Mouse (Mus musculus) heart, adult 2 months (tissue): ENCODE data around the gene H2afy2.

ENCODE experiments used
- CTCF ChIP-seq: fragments of 200-600 bp; IDR thresholded peaks from 2 replicates; pipeline ENCODE4 v1.8.1; 2022; ENCODE audit warnings: antibody characterized with exemption, mild to moderate bottlenecking, moderate library complexity
- POLR2A ChIP-seq: fragments of 200-500 bp; IDR thresholded peaks from 2 replicates; pipeline ENCODE4 v1.6.1; 2011; ENCODE audit warnings: mild to moderate bottlenecking, low read depth, low read length, control low read depth; ENCODE audit not compliant: insufficient read depth

DNA sequence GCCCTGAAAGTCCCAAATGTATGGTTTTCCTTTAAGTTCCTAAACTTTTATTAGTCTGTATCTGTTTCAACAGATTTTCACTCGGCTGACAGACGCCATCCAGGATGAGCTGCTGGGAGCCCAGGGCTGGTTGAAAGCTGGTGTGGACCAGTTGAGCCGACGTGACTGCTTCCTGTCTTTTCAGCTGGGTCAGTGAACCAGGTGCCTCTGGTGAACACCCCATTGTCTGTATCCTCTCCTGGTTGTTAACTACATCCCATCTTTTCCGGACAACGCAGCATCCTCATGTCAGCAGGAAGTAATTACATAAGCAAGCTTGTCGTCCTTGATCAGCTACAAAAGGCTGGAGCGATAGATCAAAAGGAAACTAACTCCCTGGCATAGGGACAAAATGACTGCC is 9.1 kb upstream of the H2afy2 start:
- no peak for TF ChIP-seq CTCF
- TF ChIP-seq POLR2A: no peak
